Mouse (Mus musculus): ENCODE data around the gene Bcl7a. TPM values are rescaled to one million over a fixed set of nuclear protein-coding genes. Genes with fewer than 3 reads are reported as not detected.

The Bcl7a gene
- polyA plus RNA-seq, 1 experiment: 13.0 TPM

- peak overlapping the region; percentile 95 for H3K4me3 ChIP-seq (replicated peaks)
- H3K27me3 ChIP-seq (replicated peaks): peaks cover 6% of the 10 kb centered on the region
- TF ChIP-seq GATA1 (IDR thresholded peaks at IDR 0.05; ENCODE audit: borderline replicate concordance, low read length) (no peak), FLI1 (IDR thresholded peaks at IDR 0.05; ENCODE audit: low read length) (no peak)
- peaks cover 49% of the 10 kb centered on the region for H3K4me1 ChIP-seq
- H3K9me3 ChIP-seq: no peaks in the 10 kb centered on the region
- H3K36me3 ChIP-seq (replicated peaks; ENCODE audit: low read length): peaks cover 12% of the 10 kb centered on the region
Measured at GRCm38 (mm10) chr5:123346701-123347270, 3.2 kb downstream of the Bcl7a start.

DNA sequence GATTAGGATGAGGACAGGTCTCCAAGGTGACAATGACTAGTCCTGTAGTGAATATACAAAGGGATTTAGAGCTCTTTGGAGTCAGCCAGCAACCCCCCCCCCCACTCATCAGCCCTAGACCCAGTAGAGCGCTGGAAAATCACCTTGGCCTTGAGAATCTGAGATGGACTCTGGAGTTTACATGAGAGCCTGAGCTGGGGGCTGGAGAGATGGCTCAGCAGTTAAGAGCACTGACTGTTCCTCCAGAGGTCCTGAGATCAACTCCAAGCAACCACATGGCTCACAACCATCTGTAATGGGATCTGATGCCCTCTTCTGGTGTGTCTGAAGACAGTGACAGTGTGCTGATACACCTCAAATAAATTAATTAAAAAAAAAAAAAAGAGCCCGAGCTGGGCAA is 4.4 kb downstream of the Bcl7a start:
- TF ChIP-seq GATA1 (IDR thresholded peaks at IDR 0.05; ENCODE audit: borderline replicate concordance, low read length) (no peak), FLI1 (IDR thresholded peaks at IDR 0.05; ENCODE audit: low read length) (no peak)
- Histone ChIP-seq H3K27me3 (replicated peaks) (peaks cover 6% of the 10 kb centered on the region), H3K4me3 (replicated peaks) (no peak overlapping the region), H3K36me3 (replicated peaks; ENCODE audit: low read length) (peaks cover 24% of the 10 kb centered on the region), H3K4me1 (peaks cover 59% of the 10 kb centered on the region), H3K9me3 (no peaks in the 10 kb centered on the region)

DNA sequence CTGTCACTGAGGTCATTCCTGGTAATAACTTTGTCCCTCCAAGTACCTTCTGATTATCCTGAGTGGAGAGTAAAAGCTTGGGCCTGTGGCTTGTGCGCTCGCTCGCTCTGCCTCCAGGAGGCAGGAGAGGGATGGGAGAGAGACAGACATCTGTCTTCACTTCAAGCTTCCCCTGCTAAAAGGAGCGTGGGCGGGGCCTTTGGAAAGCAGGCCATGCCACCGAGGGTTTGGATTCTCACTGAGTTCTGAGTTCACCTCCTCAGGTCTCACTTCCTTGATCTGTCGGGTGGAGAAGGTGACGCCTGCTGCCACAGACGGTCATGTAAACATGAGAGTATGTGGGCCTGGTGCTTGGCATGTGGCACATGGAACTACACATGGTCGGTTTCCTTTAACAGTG is 6.8 kb downstream of the Bcl7a start:
- Histone ChIP-seq H3K9me3 (no peaks in the 10 kb centered on the region), H3K27me3 (replicated peaks) (no peaks in the 10 kb centered on the region), H3K36me3 (replicated peaks; ENCODE audit: low read length) (peaks cover 39% of the 10 kb centered on the region), H3K4me3 (replicated peaks) (no peak overlapping the region), H3K4me1 (peaks cover 52% of the 10 kb centered on the region)
- TF ChIP-seq FLI1 (IDR thresholded peaks at IDR 0.05; ENCODE audit: low read length): no peak
- no peak for TF ChIP-seq GATA1 (IDR thresholded peaks at IDR 0.05; ENCODE audit: borderline replicate concordance, low read length)

DNA sequence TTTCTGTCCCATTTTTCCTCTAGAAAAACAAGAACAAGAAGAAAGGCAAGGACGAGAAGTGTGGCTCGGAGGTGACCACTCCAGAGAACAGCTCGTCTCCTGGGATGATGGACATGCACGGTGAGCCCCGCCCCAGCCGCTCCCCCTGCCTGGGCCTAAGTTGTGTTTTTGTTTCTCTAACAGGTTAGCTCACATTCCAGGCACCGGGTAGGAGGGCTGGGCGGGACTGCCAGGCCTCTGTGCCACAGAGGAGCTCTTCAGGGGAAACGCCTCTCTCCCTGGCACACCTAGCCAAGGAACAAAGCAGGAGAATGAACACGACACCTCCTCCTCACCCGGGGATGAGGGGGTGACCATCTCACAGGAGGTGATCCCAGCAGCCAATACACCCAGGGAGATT is 12.3 kb downstream of the Bcl7a start:
- TF ChIP-seq FLI1 (IDR thresholded peaks at IDR 0.05; ENCODE audit: low read length) (no peak), GATA1 (IDR thresholded peaks at IDR 0.05; ENCODE audit: borderline replicate concordance, low read length) (no peak)
- peaks cover 21% of the 10 kb centered on the region for H3K4me1 ChIP-seq
- no peaks in the 10 kb centered on the region for H3K27me3 ChIP-seq (replicated peaks)
- no peaks in the 10 kb centered on the region for H3K9me3 ChIP-seq
- H3K4me3 ChIP-seq (replicated peaks): no peak overlapping the region
- peaks cover 86% of the 10 kb centered on the region for H3K36me3 ChIP-seq (replicated peaks; ENCODE audit: low read length)

GRCm38 (mm10) chr5:123357253-123357652 is 13.6 kb downstream of the Bcl7a start:
- H3K27me3 ChIP-seq (replicated peaks): no peaks in the 10 kb centered on the region
- H3K9me3 ChIP-seq: no peaks in the 10 kb centered on the region
- TF ChIP-seq GATA1 (IDR thresholded peaks at IDR 0.05; ENCODE audit: borderline replicate concordance, low read length) (no peak), FLI1 (IDR thresholded peaks at IDR 0.05; ENCODE audit: low read length) (no peak)
- H3K4me3 ChIP-seq (replicated peaks): no peak overlapping the region
- peaks cover 22% of the 10 kb centered on the region for H3K4me1 ChIP-seq
- peaks cover 90% of the 10 kb centered on the region for H3K36me3 ChIP-seq (replicated peaks; ENCODE audit: low read length)

DNA sequence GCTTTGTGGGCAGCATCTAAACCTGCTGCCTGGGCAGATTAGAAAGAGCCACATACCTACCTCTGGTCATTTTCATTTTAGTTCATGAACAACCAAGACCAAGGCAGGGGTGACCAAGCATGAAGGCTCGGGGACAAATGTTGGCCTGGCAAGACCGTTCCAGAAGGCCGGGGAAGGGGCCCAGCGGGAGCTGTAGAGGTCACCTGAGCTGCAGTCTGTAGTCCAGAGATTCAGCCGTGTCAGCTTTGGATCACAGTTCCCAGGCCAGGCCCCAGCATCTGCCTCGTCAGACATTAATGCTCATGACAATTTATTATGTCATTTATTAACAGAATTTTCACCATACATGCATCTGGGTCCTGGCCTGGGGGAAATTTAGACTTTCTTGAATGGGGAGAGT is 15.8 kb downstream of the Bcl7a start:
- no peak for TF ChIP-seq FLI1 (IDR thresholded peaks at IDR 0.05; ENCODE audit: low read length)
- Histone ChIP-seq H3K27me3 (replicated peaks) (no peaks in the 10 kb centered on the region), H3K36me3 (replicated peaks; ENCODE audit: low read length) (peaks cover 97% of the 10 kb centered on the region), H3K4me1 (peaks cover 15% of the 10 kb centered on the region; the same call in 1 of the 2 replicates), H3K4me3 (replicated peaks) (no peak overlapping the region), H3K9me3 (no peaks in the 10 kb centered on the region)

DNA sequence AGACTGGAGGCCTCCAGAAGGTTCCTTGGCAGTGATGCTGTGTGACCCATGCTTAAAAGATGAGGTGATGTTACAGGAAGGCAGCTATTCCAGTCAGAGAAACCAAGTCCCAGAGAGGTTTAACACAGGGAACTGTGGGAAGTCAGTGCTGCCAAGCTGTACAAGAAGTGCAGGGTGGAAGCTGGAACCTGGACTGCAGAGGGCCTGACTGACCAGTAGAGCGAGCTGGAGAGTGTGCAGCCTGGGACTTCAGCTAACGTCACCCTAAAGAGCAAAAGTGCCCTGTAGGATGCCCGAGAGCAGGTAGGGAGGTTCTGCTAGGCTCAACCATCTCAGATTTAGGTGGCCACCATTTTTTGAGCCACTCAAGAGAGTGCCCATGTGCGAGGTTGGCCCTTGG is 19.3 kb downstream of the Bcl7a start:
- no peaks in the 10 kb centered on the region for H3K27me3 ChIP-seq (replicated peaks)
- peaks cover 15% of the 10 kb centered on the region; the same call in 1 of the 2 replicates for H3K4me1 ChIP-seq
- H3K4me3 ChIP-seq (replicated peaks): no peak overlapping the region
- no peak for TF ChIP-seq FLI1 (IDR thresholded peaks at IDR 0.05; ENCODE audit: low read length)
- no peak for TF ChIP-seq GATA1 (IDR thresholded peaks at IDR 0.05; ENCODE audit: borderline replicate concordance, low read length)
- H3K36me3 ChIP-seq (replicated peaks; ENCODE audit: low read length): peaks cover 89% of the 10 kb centered on the region
- no peaks in the 10 kb centered on the region for H3K9me3 ChIP-seq

- H3K27me3 ChIP-seq (replicated peaks): no peaks in the 10 kb centered on the region
- TF ChIP-seq FLI1 (IDR thresholded peaks at IDR 0.05; ENCODE audit: low read length) (no peak), GATA1 (IDR thresholded peaks at IDR 0.05; ENCODE audit: borderline replicate concordance, low read length) (no peak)
- no peak overlapping the region for H3K4me3 ChIP-seq (replicated peaks)
- H3K4me1 ChIP-seq: peaks cover 15% of the 10 kb centered on the region; the same call in 1 of the 2 replicates
- H3K9me3 ChIP-seq: no peaks in the 10 kb centered on the region
- peaks cover 87% of the 10 kb centered on the region for H3K36me3 ChIP-seq (replicated peaks; ENCODE audit: low read length)
Measured at GRCm38 (mm10) chr5:123364302-123364971, 20.8 kb downstream of the Bcl7a start.

GRCm38 (mm10) chr5:123368869-123369488 is 25.3 kb downstream of the Bcl7a start:
- Histone ChIP-seq H3K36me3 (replicated peaks; ENCODE audit: low read length) (peaks cover 86% of the 10 kb centered on the region), H3K27me3 (replicated peaks) (no peaks in the 10 kb centered on the region), H3K9me3 (no peaks in the 10 kb centered on the region), H3K4me1 (peaks cover 12% of the 10 kb centered on the region), H3K4me3 (replicated peaks) (no peak overlapping the region)
- TF ChIP-seq FLI1 (IDR thresholded peaks at IDR 0.05; ENCODE audit: low read length) (no peak), GATA1 (IDR thresholded peaks at IDR 0.05; ENCODE audit: borderline replicate concordance, low read length) (no peak)

- H3K27me3 ChIP-seq (replicated peaks): no peaks in the 10 kb centered on the region
- TF ChIP-seq GATA1 (IDR thresholded peaks at IDR 0.05; ENCODE audit: borderline replicate concordance, low read length) (no peak), FLI1 (IDR thresholded peaks at IDR 0.05; ENCODE audit: low read length) (no peak)
- H3K4me1 ChIP-seq: peaks cover 8% of the 10 kb centered on the region
- no peaks in the 10 kb centered on the region for H3K9me3 ChIP-seq
- peaks cover 80% of the 10 kb centered on the region for H3K36me3 ChIP-seq (replicated peaks; ENCODE audit: low read length)
- no peak overlapping the region for H3K4me3 ChIP-seq (replicated peaks)
Measured at GRCm38 (mm10) chr5:123370049-123370448, 26.4 kb downstream of the Bcl7a start.

Data from megakaryocyte, embryonic 14.5 days (primary cell).